Mouse (Mus musculus) right cerebral cortex, postnatal 10 days (tissue): Measurements from ENCODE around the gene Nkx2-4.

Source experiments
- DNase-seq, 2 experiments: peaks; one replicate each; pipeline ENCODE4 v3.0.0; 2021; ENCODE audit warnings: low spot score in 2 of 2

Nkx2-4 gene

DNA sequence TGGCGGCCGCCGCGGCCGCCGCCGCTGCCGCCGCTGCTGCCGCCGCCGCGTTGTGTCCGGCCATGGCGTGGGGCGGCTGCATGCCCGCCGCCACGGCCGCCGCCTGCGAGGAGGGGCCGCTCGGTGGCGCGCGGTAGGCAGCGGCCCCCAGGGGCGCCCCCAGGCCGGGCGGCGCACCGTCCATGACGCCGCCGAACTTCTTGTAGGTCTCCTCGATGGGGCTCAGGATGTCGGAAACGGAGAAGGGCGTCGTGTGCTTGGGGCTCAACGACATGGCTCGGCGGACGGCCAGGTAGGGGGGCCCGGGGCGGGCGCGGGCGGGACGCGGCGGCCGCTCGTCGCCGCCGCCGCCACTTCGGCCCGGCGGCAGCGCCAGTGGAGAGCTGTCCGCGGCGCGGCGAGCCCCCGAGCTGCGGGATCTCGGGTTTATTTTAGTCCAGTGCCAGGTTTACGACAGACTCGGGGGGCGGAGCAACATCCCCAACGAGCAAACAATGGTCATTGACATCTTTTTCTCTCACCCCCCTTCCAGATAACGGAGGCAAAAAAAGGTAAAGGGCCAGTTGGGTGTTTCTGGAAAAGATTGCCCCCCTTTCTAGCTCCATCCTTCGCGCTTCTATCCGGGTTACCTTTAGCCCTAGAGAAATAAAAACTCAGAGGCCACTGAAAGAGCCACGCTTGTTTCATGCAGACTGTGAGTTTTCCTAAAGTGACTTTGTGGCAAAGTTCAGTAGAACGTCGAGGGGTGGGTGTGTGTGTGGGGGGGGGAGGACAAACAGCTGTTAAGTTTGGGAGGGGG, at the start of gene Nkx2-4:
Gene Nkx2-4, minus strand, starts transcription at position 374 of the 799 bp plus-strand sequence.
- no peak for DNase-seq

DNA sequence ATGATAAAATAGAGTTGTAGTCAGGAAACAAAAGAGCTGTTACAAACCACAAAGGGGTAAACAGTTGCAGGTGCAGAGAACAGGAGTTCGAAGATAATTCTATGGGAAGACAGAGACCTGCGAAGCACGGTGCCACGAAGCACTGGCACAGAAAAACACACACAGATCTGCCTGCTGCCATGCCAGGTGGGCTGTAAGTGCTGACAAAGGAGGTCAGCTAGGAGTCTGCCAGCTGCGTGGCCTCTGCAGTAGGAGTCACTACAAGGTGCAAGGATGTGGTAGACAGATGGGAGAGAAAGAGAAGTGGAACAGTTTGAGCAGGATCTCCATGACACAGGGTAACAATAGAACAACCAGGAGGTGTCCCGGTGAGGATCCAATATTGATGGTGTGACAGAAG, 42.1 kb upstream of the Nkx2-4 start:
- DNase-seq = no peak

DNA sequence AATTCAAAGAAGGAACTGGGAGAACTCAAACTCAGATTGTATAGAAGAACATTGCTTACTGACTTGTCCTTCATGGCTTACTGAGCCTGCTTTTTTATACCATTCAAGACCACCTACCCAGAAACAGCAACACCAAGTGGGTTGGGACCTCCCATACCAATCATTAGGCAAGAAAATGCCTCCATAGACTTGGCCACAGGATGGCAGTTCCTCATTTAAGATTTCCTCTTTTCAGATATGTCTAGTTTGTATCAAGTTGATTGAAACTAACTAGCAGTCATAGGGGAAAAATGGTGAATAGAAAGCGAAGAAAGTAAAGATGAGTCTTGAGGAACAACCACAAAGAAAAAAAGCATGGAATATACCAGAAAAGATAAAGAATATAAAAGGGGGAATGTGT, 34.5 kb upstream of the Nkx2-4 start:
- DNase-seq = no peak

DNA sequence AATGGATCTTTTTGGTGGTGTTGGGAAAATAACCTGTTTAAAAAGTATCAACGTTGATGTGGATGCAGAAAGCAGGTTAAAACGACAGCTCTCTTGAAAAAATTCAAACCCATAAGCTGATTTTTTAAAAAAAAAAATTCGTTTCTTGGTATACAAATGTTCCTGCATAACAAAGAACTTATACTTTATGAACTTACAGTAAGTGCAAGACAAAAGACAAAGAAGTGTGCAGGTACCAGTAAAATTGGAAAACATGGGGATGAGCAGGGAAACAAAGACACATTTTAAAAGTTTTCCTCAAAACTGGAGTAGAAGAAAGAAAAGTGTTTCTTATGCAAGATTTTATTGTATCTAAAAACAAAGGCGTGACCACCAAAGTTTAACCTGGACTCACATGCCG, 1.2 kb upstream of the Nkx2-4 start:
- DNase-seq = no peak

GRCm38 (mm10) chr2:147085937-147086336, 692 bp upstream of the Nkx2-4 start:
- DNase-seq = no peak

DNA sequence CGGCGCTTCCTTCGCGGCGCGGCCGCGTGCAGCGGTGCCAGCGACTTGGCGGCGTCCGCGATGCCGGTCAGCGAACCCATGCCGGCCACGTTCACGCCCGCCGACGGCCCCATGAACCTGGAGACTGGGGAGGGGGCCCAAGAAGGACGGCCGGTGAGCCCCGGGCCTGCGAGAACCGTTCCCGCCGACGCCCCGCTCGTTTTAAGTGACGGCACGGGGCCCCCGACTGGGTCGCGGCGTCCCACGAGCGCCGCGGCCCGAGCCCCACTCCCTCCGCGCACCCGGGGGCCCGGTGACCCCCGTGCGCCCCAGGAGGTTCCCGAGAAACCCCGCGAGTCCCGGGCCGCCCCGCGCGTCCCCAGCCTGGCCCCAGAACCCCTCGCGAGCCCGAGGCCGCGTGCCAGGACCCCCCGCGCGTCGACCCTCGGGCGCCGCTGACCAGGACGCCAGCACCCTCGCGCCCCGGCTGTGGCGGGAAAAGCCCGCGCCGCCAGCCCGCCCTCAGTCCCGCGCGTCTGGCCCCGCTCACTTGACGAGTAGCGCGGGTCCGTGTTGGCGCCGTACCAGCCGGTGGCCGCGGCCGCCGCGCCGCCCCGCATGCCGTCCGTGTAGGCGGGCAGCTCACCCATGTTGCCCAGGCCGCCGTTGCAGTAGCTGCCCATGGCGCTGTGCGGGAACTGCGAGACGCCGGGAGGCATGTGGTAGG, 726 bp downstream of the Nkx2-4 start:
- DNase-seq = no peak

GRCm38 (mm10) chr2:147083471-147084365, 1.5 kb downstream of the Nkx2-4 start:
- DNase-seq = peak; percentile 29 to 40

GRCm38 (mm10) chr2:147082391-147082790, 2.9 kb downstream of the Nkx2-4 start:
- DNase-seq = no peak

- DNase-seq = no peak
Observed at GRCm38 (mm10) chr2:147074399-147074798, 10.8 kb downstream of the Nkx2-4 start.

DNA sequence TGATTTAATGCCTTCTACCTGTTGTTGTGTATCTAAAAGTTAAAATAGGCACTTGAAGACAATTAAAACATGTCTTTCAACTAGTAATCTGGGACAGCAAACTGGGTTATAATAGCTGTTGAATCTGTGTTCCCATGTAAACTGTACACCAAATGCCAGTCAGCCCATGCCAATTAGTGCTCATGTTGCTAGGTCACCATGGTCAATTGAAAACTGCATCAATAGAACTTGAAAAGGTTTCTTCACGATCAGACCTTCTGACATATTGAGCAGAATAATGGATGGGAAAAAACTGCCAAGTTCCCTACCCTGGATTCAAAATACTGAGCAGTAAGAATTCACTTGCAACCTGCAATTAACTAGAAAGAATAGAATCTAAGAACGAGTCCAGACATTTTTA, 11.3 kb downstream of the Nkx2-4 start:
- DNase-seq = no peak

DNA sequence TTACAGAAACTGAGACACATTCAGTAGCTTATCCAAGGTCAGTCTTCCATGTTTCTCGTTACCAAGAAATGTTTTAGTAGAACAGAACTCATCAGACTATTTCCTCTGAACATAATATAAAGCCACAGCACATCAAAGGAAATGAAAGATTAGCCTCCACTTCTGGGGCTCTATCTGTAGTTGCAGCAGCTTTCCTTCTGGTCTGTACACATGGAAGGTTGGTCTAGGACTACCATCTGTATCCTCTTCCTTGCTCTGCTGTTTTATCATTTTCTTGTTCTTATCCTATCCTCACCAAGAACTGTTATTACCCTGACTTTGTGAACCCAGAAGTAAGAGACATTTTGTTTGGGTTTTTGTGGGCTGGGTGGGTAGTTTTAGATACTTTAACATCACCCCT, 14.9 kb downstream of the Nkx2-4 start:
- no peak for DNase-seq

DNA sequence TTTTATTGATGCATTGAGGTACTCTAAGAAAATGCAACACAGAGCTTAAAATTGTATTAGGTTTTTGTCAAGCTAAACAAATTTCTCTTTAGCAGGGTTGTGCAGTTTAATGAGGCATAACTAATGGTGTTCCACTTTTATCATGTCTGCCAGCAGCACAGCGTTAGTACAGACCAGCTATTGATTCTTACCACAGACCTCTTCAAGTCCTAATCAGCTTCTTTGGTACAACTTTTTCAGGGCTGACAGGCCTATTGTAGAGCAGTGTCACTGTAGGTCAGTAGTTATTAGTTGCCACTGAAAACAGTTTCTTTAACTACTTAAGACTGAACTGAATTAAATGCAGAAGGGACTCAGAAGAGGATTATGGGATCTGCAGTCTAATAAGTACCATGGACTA, 16.2 kb downstream of the Nkx2-4 start:
- DNase-seq = no peak

- no peak for DNase-seq
Observed at GRCm38 (mm10) chr2:147067480-147068246, 17.6 kb downstream of the Nkx2-4 start.

- no peak for DNase-seq
Observed at GRCm38 (mm10) chr2:147053229-147053892, 31.9 kb downstream of the Nkx2-4 start.

DNA sequence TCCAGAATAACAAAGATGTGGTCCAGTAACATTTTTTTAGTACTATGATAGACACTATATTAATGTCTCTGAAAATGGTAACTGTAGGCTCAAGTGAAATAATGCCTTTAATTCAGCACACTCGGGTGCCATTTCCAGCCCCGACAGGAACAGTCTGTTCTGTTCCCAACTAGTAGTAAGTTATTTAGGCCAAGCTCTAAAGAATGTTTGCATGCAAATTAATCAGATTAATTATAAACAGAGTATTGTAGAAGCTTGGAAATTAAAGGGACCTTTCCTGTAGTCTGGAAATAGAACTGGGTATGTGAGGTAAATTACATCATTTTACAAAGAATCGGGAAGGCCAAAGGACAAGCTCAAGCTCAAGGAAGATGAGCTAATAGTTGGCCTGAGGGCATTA, 38.2 kb downstream of the Nkx2-4 start:
- no peak for DNase-seq

- DNase-seq = no peak
Observed at GRCm38 (mm10) chr2:147035864-147036263, 49.4 kb downstream of the Nkx2-4 start.
